Mouse (Mus musculus) retina, embryonic 14.5 days (tissue): ENCODE measurements around the gene Ift122.

Experiments
- DNase-seq: peaks from one replicate; pipeline ENCODE4 v3.0.0-alpha.2; 2015; ENCODE audit warnings: low spot score

The Ift122 gene

GRCm38 (mm10) chr6:115853091-115853813 lies at the start of gene Ift122, which contains the start of gene Mbd4:
Gene Ift122 (plus strand): TSS chr6:115853470.
Gene Mbd4 (minus strand): TSS chr6:115853371.
- peak; percentile 99 for DNase-seq

- DNase-seq: peak; percentile 80
These were observed 49.5 kb upstream of the Ift122 start for GRCm38 (mm10) chr6:115803541-115804382.

- DNase-seq: no peak
These were observed 48.7 kb upstream of the Ift122 start for GRCm38 (mm10) chr6:115804432-115805192.

GRCm38 (mm10) chr6:115807464-115808195 lies 45.6 kb upstream of the Ift122 start:
- DNase-seq: no peak

GRCm38 (mm10) chr6:115808196-115808487 lies 45.1 kb upstream of the Ift122 start:
- DNase-seq: peak; percentile 39

- DNase-seq: peak; percentile 96
These were observed 44.6 kb upstream of the Ift122 start, which contains the start of gene Rpl32 for GRCm38 (mm10) chr6:115808488-115809231. Gene Rpl32 (minus strand): TSS chr6:115808747.

GRCm38 (mm10) chr6:115811606-115812005 lies 41.7 kb upstream of the Ift122 start:
- DNase-seq: no peak

GRCm38 (mm10) chr6:115814104-115814503 lies 39.2 kb upstream of the Ift122 start:
- DNase-seq: peak; percentile 70

GRCm38 (mm10) chr6:115815041-115815440 lies 38.2 kb upstream of the Ift122 start:
- no peak for DNase-seq

GRCm38 (mm10) chr6:115818129-115818528 lies 35.1 kb upstream of the Ift122 start:
- DNase-seq: no peak

- DNase-seq: no peak
These were observed 31.9 kb upstream of the Ift122 start for GRCm38 (mm10) chr6:115821216-115821993.

- DNase-seq: peak; percentile 78
These were observed 29.3 kb upstream of the Ift122 start for GRCm38 (mm10) chr6:115823850-115824464.

- no peak for DNase-seq
These were observed 22.3 kb upstream of the Ift122 start for GRCm38 (mm10) chr6:115830779-115831601.

- no peak for DNase-seq
These were observed 21.0 kb upstream of the Ift122 start for GRCm38 (mm10) chr6:115832152-115832850.

- no peak for DNase-seq
These were observed 19.4 kb upstream of the Ift122 start for GRCm38 (mm10) chr6:115833861-115834260.

- peak; percentile 84 for DNase-seq
These were observed 15.1 kb upstream of the Ift122 start, which contains the start of gene Efcab12 for GRCm38 (mm10) chr6:115838161-115838597. Gene Efcab12 (minus strand): TSS chr6:115838412.

GRCm38 (mm10) chr6:115838745-115839144 lies 14.5 kb upstream of the Ift122 start:
- DNase-seq: no peak

GRCm38 (mm10) chr6:115845006-115845405 lies 8.3 kb upstream of the Ift122 start:
- no peak for DNase-seq
